Mouse (Mus musculus): ENCODE measurements around the gene Adh7.

Gene Adh7

DNA sequence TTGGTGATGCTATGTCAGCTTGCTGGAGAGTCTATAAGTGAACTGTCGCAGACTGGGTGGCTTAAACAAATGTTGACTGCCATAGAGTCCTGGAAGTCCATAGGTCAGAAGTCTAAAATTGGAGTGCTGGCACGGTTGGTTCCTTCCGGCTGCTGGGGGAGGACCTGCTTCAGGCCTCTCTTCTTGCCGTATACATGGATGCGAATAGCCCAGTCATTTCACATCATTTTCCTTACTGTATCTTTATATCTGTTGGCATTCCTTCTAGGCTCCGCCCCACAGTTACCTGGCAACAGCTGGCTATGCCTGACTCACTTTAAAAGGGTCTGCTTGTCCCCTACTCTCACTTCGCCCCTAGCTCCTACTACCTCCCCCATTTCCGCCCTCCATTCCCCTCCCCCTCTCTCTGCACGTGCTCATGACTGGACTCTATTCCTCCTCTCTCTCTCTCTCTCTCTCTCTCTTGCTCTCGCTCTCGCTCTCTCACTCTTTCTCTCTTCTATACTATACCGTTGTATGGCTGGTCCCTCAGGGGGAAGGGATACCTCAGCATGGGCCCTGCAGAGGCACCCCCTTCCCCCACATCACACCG, 6.9 kb downstream of the Adh7 start:
- no peak for DNase-seq (ENCODE audit: low spot score in 2 of 2)

DNA sequence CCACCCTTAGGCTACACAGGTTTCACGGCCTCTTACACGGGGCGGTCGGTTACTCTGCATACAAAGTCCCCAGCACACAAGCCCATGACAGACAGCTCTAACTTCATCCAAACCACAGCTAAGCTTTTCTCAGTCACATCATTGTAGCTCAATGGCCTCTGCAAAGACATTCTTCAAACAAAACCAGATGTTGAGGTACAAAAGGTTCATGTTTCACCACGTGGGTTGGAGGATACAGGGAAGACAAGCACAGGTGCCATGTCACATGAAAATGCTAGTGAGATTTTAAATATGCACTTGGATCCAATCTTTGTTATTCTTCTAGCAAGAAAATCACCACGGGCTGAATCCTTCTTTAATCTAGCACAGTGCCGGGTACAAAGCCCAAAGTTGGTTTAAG, 7.8 kb downstream of the Adh7 start:
- no peak for DNase-seq (ENCODE audit: low spot score in 2 of 2)

DNA sequence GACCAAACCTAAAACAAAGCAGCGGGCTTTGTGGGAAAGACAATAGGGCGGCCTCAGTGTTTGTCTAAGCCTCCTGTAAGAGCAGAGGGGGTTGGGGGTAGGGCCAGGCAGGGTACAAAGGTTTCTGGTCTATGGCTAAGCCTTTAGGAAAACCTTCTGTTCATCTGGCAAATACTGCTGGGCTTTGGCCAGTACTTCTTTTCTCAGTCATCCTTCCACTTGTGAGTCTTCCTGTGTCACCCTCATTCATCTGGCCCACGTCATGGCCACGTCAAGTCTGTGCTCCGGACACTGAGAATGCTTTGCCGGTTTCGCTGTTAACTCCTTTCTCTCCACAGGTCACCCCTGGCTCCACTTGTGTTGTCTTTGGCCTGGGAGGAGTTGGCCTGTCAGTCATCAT, 8.3 kb downstream of the Adh7 start:
- DNase-seq (ENCODE audit: low spot score in 2 of 2) = no peak

DNA sequence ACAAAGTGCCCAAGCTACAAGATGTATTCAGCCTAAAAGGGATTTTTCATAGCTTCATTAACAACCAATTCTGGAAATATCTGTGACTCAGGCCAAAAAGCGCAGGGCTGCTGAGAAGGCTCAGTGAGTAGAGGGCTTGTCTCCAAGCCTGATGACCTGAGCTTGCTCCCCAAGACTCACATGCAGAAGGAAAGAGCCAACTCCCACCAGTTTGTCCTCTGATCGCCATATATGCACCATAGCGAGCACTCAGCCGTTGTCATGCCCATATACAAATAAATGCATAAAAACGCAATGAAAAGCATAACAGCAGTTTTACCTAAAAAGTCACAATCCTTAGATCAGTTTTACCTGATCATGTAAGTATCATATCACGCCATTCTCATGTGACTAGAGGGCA, 8.9 kb downstream of the Adh7 start:
- DNase-seq (ENCODE audit: low spot score in 2 of 2) = no peak

DNA sequence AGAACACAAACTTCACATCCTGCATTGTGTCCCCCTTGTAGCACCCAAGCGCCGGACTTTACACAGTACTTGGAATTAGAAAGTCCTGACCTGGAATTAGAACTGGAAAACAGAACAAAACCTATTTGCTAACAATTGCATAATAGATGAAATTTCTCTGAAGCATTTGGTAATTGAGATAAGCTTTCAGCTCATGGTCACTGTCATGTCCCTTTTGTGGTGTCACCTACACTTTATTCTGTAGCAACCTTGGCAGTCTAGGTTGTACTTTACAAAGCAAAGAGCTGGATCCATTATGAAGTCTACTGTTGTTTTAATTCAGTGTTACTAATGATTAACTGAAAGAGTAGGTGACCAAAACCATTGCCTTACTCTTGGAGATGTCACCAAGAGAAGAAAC, 9.5 kb downstream of the Adh7 start:
- DNase-seq (ENCODE audit: low spot score in 2 of 2) = no peak

DNA sequence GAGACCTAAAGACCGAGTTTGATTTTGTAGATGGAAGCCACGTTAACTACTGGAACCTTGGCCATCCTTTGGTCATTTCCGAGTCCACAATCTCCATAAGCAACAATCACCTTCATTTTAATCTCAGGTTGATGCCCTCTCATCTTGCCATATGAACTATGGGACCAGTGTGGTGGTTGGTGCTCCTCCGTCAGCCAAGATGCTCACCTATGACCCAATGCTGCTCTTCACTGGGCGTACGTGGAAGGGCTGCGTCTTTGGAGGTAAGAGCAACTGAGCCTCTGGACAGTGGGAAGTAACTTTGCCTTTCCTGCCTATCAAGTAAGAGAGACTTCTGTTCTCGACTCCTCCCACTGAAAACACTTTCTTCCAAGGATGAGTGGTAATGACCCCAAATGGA, 10.2 kb downstream of the Adh7 start:
- DNase-seq (ENCODE audit: low spot score in 2 of 2) = no peak

DNA sequence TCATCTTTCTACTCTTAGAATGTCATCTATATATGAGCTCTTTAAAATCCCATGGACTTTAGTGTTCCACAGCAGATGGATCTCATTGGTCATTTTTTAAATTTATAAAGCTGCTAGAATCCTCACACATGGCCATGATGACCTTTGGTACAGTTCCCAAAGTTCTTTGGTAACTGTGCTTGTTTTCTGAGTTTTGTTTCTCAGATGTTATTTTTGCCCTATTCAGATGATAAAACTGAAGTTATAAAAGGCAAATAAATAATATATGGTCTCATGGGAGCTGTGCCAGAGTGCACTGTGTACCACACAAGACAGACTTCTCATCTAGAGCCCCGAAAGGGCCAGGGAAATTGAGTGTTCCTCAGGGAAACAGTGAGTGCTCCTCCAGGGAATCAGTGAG, 11.9 kb downstream of the Adh7 start:
- no peak for DNase-seq (ENCODE audit: low spot score in 2 of 2)

DNA sequence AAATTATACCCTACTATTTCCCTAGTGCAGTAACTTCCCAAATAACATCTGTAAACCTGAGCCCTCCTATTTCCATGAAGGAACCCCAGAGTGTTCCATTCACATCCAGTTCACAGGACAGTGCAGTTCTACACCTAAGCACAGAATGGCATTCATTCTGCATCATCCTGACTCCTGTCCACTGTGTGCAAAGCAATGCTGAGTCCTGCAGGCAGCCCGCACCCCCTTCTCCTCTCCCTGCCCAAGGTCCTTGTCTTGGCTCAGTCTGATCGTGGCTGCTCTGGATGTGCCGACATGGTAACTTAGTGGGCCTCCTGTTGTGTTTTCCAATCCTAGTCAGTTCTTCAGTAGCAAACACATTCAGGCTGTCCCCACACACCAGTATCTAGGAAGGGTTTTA, 12.7 kb downstream of the Adh7 start:
- DNase-seq (ENCODE audit: low spot score in 2 of 2) = no peak

DNA sequence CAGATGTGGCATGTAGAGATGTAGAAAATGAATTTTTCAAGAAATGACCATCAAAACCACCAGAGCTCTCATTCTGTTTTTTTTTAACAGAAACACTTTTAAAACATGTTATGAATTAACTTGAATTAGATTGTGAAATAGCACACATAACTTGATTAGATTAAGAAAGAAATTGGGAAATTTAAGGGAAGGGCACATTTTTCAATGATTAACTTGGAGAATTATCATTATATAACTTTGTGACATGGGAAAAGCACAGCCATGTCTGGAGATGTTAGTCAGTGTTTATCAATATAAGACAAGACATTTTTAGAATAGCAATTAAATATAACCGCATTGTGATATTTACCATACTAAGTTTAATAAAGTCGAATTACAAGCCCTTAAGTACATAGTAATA, 14.0 kb downstream of the Adh7 start:
- DNase-seq (ENCODE audit: low spot score in 2 of 2) = no peak

DNA sequence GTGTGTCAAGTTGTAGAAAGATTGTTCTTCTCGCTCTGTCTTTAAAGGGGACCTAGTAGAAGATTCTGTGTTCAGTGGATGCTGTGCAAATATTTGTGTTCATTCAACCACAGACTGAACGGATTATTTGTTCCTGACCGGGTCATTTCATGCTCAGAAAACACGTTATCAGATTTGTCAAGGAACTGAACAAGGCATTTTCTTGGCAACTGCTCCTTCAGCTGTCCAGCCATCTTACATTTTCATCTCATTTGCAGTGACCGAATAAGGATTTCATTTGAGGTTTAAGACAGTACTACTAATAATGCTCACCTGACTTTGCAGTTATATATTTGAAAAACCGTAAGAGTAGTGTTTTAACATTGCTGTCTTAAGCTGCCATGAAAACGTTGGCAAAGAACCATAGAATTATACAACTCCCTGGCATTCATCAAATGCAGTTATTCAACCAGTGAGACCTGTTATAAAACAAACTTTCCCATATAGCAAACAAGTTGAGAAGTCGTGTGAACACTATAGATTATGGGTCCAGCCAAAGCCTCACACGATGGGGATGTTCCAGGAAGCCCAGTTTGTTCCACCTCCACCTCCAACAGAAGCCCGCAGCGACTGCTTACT, 19.1 kb downstream of the Adh7 start:
- DNase-seq (ENCODE audit: low spot score in 2 of 2) = no peak

DNA sequence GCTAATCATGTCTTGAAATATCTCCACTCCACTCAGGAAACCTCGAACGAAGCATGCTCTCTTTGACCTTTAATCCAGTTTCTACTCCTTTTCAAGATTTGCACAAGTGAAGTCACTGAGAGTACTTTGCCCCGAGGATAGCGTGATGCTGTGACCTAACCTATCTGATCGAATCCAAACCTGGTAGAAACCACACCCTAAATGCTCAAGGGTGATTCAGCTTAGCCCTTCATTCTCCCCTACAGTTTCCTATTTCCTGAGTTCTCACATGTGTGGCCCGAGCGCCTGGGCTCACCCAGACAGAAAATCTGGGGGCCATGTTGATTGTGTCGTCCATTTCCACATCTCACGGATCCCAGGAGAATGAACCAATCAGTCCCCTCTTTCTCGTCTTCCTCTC, 20.5 kb downstream of the Adh7 start:
- DNase-seq (ENCODE audit: low spot score in 2 of 2) = no peak

DNA sequence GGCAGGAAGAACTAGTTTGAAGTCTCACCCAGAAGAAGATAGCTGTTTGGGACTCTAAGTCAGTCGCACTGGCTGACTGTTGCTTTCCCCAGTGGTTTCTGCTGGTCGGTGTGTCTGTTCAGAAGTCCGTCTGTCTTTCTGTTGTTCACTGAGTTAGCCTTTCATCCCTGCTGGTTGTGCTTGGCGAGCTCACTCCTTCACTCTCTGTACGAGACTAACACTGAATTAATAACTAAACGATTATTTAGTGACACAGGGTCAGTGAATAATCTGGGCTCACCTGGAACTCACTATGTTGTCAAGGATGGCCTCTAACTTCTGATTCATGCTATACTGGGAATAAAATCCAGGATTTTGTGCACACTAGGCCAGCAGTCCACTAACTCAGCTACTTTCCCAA, 21.9 kb downstream of the Adh7 start:
- DNase-seq (ENCODE audit: low spot score in 2 of 2) = no peak

DNA sequence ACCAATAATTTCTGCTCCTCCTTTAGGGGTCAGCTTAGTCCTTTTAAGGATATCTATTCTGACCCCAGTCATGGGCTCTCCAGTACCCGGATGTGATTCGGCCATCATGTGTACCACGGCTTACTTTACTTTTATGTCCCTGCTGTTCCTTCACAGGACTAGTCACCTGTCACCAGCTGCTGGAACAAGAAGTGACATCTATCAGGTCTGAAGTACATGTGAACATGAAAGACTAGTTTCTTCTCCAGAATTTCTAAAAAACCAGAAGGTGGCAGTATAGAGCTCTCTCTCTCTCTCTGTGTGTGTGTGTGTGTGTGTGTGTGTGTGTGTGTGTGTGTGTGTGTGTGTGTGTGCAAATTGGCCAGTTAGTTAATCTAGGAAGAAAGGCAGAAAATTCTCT, 22.9 kb downstream of the Adh7 start:
- no peak for DNase-seq (ENCODE audit: low spot score in 2 of 2)

DNA sequence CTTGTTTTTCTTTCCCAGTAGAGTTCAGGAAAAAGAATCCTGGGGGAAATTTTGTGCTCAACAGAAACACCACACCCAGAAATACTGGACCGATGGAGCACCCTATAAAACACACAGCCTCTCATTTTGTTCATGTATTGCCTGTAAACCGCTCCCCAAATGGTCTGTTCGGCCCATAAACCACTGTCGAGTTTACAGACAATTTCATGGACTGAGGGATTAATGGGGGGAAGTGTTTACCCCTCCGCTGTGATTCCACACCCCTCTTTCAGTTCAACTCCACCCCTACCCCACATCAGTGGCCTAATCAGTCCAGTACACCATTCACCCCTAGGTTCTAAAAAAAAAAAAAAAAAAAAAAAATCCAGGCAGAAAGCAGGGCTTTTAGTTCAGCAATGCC, 23.4 kb downstream of the Adh7 start:
- no peak for DNase-seq (ENCODE audit: low spot score in 2 of 2)

DNA sequence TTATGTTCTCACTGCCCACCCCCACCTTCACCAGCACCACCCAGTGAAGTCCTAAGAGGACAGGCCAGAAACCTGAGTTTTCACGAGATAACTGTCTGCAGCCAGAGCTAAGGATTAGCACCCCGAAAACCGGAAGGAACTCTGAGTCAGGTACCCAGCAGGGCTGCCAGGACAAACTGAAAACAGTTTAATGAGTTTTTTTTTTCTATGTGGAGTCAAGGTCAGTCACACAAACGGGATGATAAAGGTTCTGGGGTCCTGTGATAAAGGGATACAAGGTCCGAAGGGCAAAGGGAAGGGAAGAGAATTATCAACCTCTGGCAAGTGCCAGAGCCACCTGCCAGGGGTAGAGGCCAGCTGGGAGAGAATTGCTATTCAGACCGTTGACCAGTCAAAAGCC, 23.8 kb downstream of the Adh7 start:
- no peak for DNase-seq (ENCODE audit: low spot score in 2 of 2)

DNA sequence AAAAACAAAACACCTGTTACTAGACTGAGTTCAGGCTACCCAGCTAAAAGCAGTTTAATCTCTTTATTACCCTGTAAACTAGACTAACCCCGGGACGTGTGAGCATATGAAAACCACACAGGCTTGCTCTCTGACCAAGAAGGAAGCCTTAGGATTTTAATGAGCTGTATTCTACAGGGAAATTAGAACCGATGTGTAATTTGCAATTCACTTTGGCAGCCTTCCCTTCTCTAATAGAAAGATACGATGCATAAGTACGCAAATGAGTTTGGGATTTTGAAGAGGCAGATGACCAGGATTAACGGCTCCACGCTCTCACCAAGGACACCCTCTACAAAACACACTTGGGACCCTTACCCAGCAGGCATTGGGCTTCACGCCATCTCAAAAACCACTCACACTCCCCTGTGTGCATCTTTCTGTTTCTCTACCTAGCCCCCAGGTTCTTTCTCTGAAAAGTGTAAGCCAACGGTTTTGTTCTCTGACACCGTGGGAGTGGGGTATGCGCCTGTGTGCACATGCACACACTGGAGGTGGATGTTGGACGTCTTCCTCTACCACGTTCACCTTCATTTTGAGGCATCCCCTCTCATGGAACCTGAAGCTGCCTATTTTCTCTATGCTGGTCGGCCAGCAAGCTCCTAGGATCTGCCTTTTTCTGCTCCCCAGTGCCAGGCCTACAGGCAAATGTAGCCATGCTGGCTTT, 24.6 kb downstream of the Adh7 start:
- DNase-seq (ENCODE audit: low spot score in 2 of 2) = no peak

DNA sequence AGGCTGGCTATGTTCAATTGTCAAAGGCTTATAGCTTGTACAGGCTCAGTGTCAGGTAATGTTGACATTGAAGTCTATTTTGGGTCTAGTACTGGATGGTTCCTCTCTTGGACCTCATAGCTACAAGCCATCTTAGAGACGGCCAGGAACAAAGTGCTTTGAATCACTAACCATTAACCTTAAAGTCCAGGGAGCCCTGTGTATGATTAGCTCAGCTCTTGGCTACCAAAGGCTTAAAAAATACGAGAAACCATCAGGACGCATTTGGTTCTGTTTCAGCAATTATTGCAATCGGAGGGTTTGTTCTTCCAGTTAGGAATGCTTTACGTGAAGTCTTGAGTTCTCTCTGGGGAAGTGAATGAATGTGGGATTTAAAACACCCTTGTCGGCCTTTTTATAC, 25.4 kb downstream of the Adh7 start:
- no peak for DNase-seq (ENCODE audit: low spot score in 2 of 2)

DNA sequence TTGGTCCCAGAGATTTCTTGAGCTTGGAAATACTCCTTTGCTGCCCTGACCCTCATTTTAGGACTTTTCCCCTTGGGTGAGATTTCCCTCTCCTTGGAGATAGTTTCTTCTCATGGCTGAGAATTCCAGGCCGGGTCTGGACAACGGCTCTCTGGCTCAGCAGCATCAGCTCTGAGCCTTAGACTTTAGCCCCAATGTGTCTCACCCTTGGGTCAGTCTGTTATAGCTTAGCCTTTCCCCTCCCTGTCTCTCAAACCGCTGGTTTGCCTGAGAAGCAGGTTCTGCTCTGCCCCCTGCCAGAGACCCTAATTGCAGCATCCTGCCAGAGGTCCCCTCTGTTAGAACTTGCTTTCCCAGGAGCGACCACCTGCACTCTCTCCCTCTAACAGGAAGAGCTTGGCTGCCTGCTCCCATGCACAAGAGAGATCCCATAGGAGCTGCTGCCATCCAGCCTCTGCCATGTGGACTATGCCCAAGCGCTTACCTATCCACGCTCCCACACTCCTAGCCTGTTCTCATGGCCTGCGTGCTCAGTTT, 26.8 kb downstream of the Adh7 start:
- no peak for DNase-seq (ENCODE audit: low spot score in 2 of 2)

DNA sequence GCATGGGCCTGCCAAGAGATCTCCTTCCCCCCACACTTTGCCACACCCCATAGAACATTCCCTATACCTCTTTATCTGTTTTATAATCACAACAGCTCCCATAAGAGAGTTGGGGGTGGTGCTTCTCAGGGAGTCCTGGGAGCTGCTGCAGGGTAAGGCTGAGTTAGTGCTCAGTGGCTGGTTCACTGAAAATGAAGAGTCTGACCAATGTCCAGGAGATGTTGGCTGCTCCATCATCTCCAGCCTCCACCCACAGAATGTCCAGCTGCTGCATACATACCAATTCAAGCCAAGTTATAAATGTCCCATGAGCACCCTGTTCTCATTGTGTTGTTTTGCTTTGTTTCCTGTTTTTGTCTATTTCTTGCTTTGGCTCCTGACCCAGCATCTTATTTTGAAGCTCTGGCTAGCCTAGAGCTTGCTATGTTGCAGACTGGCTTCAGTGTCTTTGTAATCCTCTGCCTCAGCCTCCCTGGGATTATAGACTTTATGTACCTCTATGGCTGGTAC, 29.0 kb downstream of the Adh7 start:
- DNase-seq (ENCODE audit: low spot score in 2 of 2) = no peak

DNA sequence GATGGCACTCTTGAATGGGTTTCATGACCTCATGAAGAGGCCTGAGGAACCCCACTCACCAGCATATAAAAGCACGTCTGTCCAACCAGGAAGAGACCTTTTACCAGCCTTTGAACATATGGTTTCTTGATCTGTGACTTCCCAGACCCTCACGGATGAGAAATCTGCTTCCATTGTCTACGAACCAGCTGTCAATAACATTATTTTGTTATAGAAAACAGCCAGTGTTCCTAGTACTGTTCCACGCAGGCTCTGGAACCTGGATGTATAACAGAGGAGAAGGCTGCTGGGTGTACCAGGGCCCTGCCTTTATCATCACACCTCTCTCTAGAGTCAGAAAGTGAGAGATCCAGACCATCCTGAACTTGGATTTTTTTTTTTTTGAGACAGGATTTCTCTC, 29.7 kb downstream of the Adh7 start:
- no peak for DNase-seq (ENCODE audit: low spot score in 2 of 2)

DNA sequence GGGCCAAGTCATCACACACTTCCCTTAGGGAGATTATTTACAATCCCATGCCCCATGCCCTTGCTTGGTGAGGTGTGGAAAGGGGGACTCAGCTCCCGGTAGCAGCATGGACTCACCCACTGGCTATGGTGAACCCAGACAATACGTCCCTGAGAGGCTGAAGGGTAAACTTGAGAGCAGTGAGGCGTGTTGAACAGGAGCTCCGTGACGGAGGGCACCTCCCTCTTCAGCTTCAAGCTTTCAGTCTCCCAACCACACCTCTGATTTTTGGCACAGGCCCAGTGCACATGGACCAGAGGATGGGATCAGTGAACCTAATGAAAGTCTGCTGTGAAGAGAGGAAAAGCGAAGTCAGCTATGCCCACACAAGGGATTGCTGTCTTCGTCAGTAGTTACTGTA, 30.5 kb downstream of the Adh7 start:
- no peak for DNase-seq (ENCODE audit: low spot score in 2 of 2)

DNA sequence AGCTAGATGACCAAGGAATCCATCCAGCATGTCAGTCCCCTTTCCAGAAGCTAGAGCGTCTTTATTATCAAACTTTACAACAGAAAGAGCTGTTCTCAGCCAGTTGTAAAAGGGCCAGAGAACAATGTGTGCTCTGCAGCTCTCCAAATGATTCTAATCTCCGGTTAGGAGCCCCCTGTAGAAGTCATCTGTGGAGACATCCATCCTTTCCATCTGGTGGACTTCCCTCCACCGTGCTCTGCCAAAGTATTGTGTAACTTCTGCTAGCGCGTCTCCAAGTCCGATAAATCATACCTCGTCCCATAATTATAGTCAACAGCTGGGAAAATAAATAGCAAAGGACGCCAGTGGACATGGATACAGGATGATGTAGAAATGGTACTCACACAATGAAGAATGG, 31.2 kb downstream of the Adh7 start:
- DNase-seq (ENCODE audit: low spot score in 2 of 2) = no peak

DNA sequence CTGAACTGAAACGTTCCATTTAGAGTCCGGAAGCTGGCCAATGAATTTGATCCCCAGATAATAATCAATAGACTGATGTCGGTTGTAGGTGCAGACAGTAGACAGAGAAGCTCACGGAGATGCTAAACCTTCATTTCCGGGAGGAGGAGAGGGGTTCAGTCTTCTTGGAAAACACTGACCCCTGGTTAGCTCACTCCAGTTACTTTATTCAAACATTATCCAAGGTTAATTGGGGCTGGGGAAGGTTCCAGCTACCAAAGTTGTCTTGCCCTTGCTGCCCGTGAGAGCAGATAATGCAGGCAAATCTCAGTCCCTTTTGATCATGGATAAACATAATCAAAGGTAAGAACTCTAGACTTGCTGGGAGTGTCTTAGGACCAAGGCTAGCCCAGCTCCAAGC, 33.6 kb downstream of the Adh7 start:
- no peak for DNase-seq (ENCODE audit: low spot score in 2 of 2)

All from left cerebral cortex, adult 9 months (tissue).